Mouse (Mus musculus) adrenal gland, postnatal 4 days (tissue): ENCODE measurements at regions not wholly inside any gene's neighbourhood (a gene's known extent, or its start where the extent isn't known, plus 50 kb on each side); places are given as distances from the start of the nearest gene placed in this dataset.
"Not testable (repeated sequence)": the region's sequence is repeated elsewhere in the genome, so short reads cannot be mapped to it uniquely, and the experiment has no call there.

Experiments
- DNase-seq, 2 experiments: peaks; one replicate each; pipeline ENCODE4 v3.0.0; 2021 to 2022; ENCODE audit warnings: low spot score in 2 of 2, mixed read lengths in 2 of 2

- no peak for DNase-seq
Observed at GRCm38 (mm10) chr1:185929761-185930160, 187.3 kb downstream of the Lyplal1 start.

- DNase-seq, result no peak
Observed at GRCm38 (mm10) chr1:185933623-185934022, 183.5 kb downstream of the Lyplal1 start.

- no peak for DNase-seq
Observed at GRCm38 (mm10) chr1:185937026-185937425, 180.1 kb downstream of the Lyplal1 start.

DNA sequence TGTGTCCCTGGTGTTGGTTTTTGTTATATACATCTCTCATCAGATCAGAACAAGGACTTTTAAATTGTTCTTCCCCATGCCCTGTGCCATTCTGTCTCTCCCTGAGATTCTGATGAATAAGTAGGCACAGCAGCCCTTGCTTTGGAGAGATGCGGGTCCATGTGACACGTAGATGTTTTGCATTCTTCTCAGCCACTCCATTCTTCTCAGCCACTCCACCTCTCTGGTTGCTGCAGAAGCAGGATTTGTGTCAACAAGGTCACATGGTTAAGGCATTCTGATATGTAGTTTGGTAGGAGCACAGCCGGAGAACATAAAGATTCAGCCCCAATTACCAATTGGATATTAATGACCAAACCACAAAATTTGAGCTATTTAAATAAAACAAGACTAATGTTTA is 177.2 kb downstream of the Lyplal1 start:
- DNase-seq, result no peak

DNA sequence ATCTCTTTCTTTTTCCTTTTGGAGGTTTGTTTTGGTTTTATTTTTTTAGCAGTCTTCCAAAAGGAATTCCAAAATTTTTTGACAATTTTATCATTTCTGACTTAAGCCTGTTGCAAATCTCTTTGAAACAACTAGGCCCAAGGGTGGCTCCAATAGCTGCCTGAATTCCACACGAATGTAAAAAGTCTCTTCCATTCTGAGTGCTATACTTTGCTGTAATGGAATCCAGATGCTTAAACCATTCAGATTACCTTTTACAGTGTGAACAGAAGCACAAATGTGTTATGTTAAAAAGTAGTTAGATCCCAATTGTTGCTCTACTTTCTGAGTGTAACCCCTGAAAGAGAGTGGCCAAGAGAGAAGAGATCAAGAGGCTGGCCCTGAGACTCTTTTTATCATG is 176.6 kb downstream of the Lyplal1 start:
- no peak for DNase-seq

DNA sequence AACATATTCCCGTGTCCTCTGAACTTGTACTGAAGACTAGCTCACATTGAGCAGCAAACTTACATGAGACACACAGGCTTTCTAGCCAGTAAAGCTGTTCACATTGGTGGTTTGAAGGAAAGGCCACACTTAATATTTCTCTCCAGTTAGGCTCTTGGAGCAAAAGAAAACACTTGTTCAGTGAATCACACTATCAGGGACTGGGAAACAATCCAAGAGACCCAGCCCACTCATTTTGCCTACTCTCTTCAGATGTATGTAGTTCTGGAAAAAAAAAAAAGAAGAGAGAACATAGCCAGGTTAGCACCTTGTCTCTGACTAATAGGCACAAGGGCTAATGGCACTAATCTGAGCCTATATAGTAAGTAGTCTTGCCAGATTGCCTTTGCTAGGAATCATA is 165.9 kb downstream of the Lyplal1 start:
- no peak for DNase-seq

- DNase-seq, result not testable (repeated sequence)
Observed at GRCm38 (mm10) chr1:185955821-185956220, 161.3 kb downstream of the Lyplal1 start.

GRCm38 (mm10) chr1:185957557-185957956 is 159.6 kb downstream of the Lyplal1 start:
- DNase-seq, result no peak

DNA sequence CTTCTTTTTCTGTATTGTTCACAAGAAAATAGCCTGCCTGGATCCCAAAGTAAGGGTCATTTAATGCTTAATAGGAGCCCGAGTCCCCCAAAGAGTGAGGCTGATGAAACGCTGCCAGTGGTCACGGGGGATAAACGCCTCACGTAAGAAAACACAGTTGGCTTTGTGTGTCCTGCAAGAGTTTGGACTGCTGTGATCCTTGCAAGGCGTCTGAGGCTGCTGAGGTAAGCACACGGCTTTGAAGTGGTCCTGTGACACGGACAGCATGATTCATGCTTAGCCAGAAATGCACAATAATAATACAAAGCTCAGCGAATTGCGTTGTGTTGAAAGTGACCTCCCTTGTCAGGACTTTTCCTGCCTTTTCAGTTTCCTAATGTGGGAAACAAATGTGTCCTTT is 158.8 kb downstream of the Lyplal1 start:
- DNase-seq, result no peak

- no peak for DNase-seq
Observed at GRCm38 (mm10) chr1:185962606-185963005, 154.5 kb downstream of the Lyplal1 start.

DNA sequence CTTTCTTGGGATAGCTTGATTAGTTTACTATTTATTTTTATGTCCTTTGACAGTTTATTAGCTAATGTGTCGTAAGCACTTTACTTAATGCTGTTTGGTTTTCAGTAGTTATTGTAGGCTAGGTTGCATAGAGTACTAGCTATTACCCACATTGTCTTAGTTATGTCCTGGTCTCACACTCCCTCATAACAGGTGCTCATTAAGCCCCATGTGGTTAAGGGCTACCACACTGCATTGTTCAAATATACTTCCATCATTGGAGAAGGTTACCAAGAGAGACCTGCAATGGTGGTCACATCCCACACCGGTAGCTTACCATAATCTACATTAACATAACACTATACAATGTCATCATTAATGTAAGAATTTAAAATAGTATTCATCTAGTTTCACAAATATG is 153.3 kb downstream of the Lyplal1 start:
- DNase-seq, result no peak

DNA sequence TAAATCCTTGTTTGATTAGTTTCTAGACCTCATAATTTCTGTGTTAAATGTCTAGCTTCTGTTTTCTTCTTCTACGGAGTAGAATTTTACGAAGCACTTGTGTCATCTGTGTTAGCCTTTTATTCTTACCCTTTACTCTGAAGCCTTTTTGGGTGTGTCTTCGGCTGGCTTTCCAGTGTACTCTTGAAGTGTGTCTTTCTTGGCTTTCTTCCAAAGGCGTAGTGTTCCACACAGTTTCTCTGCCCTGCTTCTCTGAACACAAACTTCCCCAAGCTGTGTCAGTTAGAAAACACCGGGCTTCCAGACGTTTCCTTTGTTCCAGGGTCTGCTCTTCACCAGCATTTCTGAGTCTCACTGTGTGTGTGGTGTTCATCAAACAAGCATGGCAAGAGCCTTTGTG is 152.7 kb downstream of the Lyplal1 start:
- no peak for DNase-seq

DNA sequence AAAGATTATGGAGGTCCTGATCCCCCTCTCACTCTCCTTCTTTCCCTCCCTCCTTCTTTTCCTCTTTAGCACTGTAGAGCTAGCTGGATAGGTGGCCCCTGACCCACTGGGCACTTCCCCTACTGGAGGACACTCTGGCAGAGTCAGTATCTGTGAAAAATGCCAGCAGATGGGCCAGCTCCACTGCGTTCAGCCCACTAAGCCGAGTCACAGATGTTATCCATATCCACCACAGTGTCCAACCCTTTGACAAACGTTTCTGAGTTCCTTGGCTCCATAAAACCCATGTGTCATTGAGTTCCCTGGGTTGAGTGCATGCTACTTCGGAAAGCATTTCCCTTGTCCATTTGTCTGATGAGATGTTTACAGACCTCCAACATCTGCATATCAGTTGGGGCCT is 149.9 kb downstream of the Lyplal1 start:
- DNase-seq, result no peak

- DNase-seq, result no peak
Observed at GRCm38 (mm10) chr1:185967816-185968215, 149.3 kb downstream of the Lyplal1 start.

DNA sequence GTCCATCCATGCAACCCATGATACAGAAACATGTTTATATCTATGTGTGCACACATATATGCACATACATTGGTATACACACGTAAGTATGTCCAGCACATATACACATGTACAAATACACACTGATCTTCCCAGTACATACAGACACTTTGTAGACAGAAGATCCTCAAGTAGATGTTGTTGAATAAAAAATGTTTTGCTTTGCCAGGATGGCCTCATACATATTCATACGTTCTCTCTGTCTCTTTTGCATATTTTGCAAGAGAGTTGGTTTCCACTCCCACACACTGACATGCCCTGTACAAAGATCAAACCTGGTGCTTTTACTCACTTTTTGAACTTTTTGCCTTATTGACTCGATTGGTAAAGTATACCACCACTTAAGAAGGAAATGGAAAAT is 148.5 kb downstream of the Lyplal1 start:
- no peak for DNase-seq

DNA sequence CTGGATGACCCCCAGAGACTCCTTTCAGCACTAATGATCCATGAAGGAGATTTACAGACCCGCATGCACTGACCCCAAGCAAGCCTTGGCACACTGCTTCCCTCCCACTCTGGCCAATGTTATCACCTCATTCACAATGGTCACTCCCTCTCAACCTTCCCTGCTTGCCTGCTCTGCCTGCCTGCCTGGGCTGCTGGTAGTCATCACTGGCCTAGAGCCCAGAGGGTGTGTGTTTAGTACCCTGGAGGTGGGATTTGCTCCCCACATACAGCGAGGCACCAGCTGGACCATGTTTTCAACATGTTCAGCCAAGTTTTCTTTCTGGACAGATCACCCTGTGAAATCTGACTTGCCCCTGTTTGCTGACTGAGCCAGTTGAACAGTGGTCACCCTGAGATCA is 147.9 kb downstream of the Lyplal1 start:
- no peak for DNase-seq

GRCm38 (mm10) chr1:185977075-185977474 is 140.0 kb downstream of the Lyplal1 start:
- no peak for DNase-seq

GRCm38 (mm10) chr1:185989432-185989831 is 127.7 kb downstream of the Lyplal1 start:
- no peak for DNase-seq

- DNase-seq, result not testable (repeated sequence)
Observed at GRCm38 (mm10) chr1:186000066-186000465, 117.0 kb downstream of the Lyplal1 start.

- no peak for DNase-seq
Observed at GRCm38 (mm10) chr1:186013413-186013812, 103.7 kb downstream of the Lyplal1 start.

GRCm38 (mm10) chr1:186014166-186014565 is 102.9 kb downstream of the Lyplal1 start:
- DNase-seq, result no peak

DNA sequence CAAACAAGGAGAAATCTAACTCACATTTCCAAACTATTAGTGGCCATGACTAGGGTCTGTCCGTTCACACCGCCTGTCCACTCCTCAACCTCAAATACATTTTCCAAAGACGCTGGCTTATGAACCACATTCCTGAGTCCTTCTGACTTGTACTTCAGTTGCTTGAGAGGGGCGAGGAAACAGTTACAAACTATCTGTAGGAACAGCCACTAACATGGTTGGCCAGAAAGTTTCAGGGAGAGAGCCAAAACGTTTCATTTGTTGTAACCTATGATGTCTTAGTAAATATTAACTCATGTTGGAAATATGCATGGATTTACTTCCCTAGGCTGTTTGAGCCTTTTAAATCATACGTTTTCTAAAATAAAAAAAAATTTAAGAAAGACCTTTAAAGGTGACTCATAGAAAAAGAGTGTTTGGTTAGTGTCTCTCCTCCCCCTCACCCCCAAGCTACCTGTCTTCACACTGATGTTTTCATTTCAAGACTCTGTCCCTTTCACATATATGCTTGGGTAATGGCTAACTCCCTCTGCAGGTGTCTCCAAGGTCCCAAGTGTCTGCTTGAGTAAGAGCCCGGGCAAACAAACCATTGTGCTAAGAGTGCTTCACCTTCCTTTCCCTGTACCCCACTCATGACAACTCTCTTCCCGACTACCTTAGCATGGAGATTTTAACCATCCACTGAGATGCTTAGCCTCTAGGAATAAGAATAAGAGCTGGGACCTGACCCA is 101.1 kb downstream of the Lyplal1 start:
- DNase-seq, result no peak

DNA sequence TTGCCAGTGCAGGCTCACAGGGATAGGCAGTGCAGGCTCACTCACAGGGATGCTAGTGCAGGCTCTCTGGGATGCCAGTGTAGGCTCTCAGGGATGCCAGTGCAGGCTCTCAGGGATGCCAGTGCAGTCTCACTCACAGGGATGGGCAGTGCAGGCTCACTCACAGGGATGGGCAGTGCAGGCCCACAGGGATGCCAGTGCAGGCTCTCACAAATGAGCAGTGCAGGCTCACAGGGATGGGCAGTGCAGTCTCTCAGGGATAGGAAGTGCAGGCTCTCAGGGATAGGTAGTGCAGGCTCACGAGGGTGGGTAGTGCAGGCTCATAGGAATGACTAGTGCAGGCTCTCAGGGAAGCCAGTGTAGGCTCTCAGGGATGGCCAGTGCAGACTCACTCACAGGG is 99.6 kb downstream of the Lyplal1 start:
- no peak for DNase-seq

GRCm38 (mm10) chr1:186019511-186019910 is 97.6 kb downstream of the Lyplal1 start:
- DNase-seq, result no peak
